Mouse (Mus musculus): ENCODE measurements around the gene Sult3a1. TPM values are rescaled to one million over a fixed set of nuclear protein-coding genes. Genes with fewer than 3 reads are reported as not detected.
A peak's percentile ranks its signal among the peaks of the same experiment; 100 is the strongest.
"Not testable (repeated sequence)": the region's sequence is repeated elsewhere in the genome, so short reads cannot be mapped to it uniquely, and the experiment has no call there.

Sult3a1 gene
- total RNA-seq (2021), result not detected
- long read RNA-seq, result 0 reads

- no peak for DNase-seq (ENCODE audit: low spot score in 2 of 2)
Observed at GRCm38 (mm10) chr10:33857421-33857820, at the start of gene Sult3a1. TSS of gene Sult3a1 (plus strand) at chr10:33857721.

- DNase-seq (ENCODE audit: low spot score in 2 of 2), result no peak
Observed at GRCm38 (mm10) chr10:33811807-33812206, 45.7 kb upstream of the Sult3a1 start.

- no peak for DNase-seq (ENCODE audit: low spot score in 2 of 2)
Observed at GRCm38 (mm10) chr10:33814266-33814665, 43.3 kb upstream of the Sult3a1 start.

GRCm38 (mm10) chr10:33816923-33817322 lies 40.6 kb upstream of the Sult3a1 start:
- no peak for DNase-seq (ENCODE audit: low spot score in 2 of 2)

GRCm38 (mm10) chr10:33820892-33821291 lies 36.6 kb upstream of the Sult3a1 start:
- DNase-seq (ENCODE audit: low spot score in 2 of 2), result no peak

GRCm38 (mm10) chr10:33865994-33866393 lies 8.5 kb downstream of the Sult3a1 start:
- no peak for DNase-seq (ENCODE audit: low spot score in 2 of 2)

GRCm38 (mm10) chr10:33870441-33870840 lies 12.9 kb downstream of the Sult3a1 start:
- no peak for DNase-seq (ENCODE audit: low spot score in 2 of 2)

- no peak for DNase-seq (ENCODE audit: low spot score in 2 of 2)
Observed at GRCm38 (mm10) chr10:33872672-33873398, 15.3 kb downstream of the Sult3a1 start.

GRCm38 (mm10) chr10:33882411-33882810 lies 24.9 kb downstream of the Sult3a1 start:
- DNase-seq (ENCODE audit: low spot score in 2 of 2), result not testable (repeated sequence)

- DNase-seq (ENCODE audit: low spot score in 2 of 2), result not testable (repeated sequence)
Observed at GRCm38 (mm10) chr10:33901520-33901919, 44.0 kb downstream of the Sult3a1 start.

- peak; percentile 64 to 69 for DNase-seq (ENCODE audit: low spot score in 2 of 2)
Observed at GRCm38 (mm10) chr10:33904530-33905481, 47.3 kb downstream of the Sult3a1 start, which contains the start of gene Rsph4a. TSS of gene Rsph4a (plus strand) at chr10:33905111.

GRCm38 (mm10) chr10:33905489-33905888 lies 48.0 kb downstream of the Sult3a1 start:
- DNase-seq (ENCODE audit: low spot score in 2 of 2), result peak in 1 of 2 experiments; percentile 4

Other genes with a start within 250 kb of the Sult3a1 start
- gene Clvs2, start 233.0 kb upstream of the Sult3a1 start, total RNA-seq (2021), result 10 to 100 TPM; 60.3 to 61.0 TPM
- gene Sult3a2, start 71.0 kb upstream of the Sult3a1 start, total RNA-seq (2021), result under 1 TPM in 1 of 2 experiments, not detected in 1; 0.43 TPM
- 1 to 10 TPM; 6.2 to 7.1 TPM for gene Rsph4a, start 47.4 kb downstream of the Sult3a1 start, total RNA-seq (2021)
- 10 to 100 TPM; 14.0 to 14.7 TPM for gene Zup1, start 93.5 kb downstream of the Sult3a1 start, total RNA-seq (2021)
- gene Rwdd1, start 161.9 kb downstream of the Sult3a1 start, total RNA-seq (2021), result 100 to 1,000 TPM; 102 to 107 TPM
- gene Trappc3l, start 179.9 kb downstream of the Sult3a1 start, total RNA-seq (2021), result under 1 TPM; 0.80 TPM
- not detected for gene Calhm4, start 186.6 kb downstream of the Sult3a1 start, total RNA-seq (2021)
- 1 to 10 TPM; 2.1 to 2.2 TPM for gene Calhm5, start 238.8 kb downstream of the Sult3a1 start, total RNA-seq (2021)

Data from layer of hippocampus, postnatal 10 days (tissue).